Mouse (Mus musculus): ENCODE data around the gene Ppp2r2d. TPM values are rescaled to one million over a fixed set of nuclear protein-coding genes. Genes with fewer than 3 reads are reported as not detected.

Gene Ppp2r2d
- polyA plus RNA-seq, 1 experiment from 2014 or later: 16.5 TPM

GRCm38 (mm10) chr7:138883724-138884123 is 37.8 kb downstream of the Ppp2r2d start:
- H3K9me3 ChIP-seq (ENCODE audit: control insufficient read depth, low read length): no peaks in the 10 kb centered on the region
- H3K4me2 ChIP-seq (ENCODE audit: low read depth, low read length): no peak overlapping the region
- WGBS: 75% methylated on average over 3 of the region's 3 CpGs
- no peak for ATAC-seq (ENCODE audit: low read depth)
- H3K9ac ChIP-seq (ENCODE audit: low read length): no peak overlapping the region
- H3K4me3 ChIP-seq (ENCODE audit: low read length): no peak overlapping the region
- no peaks in the 10 kb centered on the region for H3K27me3 ChIP-seq (ENCODE audit: control insufficient read depth, insufficient read depth, low read depth, low read length)
- H3K36me3 ChIP-seq (ENCODE audit: control insufficient read depth, insufficient read depth, low read length): peaks cover 31% of the 10 kb centered on the region
- no peak overlapping the region for H3K27ac ChIP-seq (ENCODE audit: low read length)
- no peaks in the 10 kb centered on the region for H3K4me1 ChIP-seq (replicated peaks; ENCODE audit: control insufficient read depth, insufficient read depth, low read length)

DNA sequence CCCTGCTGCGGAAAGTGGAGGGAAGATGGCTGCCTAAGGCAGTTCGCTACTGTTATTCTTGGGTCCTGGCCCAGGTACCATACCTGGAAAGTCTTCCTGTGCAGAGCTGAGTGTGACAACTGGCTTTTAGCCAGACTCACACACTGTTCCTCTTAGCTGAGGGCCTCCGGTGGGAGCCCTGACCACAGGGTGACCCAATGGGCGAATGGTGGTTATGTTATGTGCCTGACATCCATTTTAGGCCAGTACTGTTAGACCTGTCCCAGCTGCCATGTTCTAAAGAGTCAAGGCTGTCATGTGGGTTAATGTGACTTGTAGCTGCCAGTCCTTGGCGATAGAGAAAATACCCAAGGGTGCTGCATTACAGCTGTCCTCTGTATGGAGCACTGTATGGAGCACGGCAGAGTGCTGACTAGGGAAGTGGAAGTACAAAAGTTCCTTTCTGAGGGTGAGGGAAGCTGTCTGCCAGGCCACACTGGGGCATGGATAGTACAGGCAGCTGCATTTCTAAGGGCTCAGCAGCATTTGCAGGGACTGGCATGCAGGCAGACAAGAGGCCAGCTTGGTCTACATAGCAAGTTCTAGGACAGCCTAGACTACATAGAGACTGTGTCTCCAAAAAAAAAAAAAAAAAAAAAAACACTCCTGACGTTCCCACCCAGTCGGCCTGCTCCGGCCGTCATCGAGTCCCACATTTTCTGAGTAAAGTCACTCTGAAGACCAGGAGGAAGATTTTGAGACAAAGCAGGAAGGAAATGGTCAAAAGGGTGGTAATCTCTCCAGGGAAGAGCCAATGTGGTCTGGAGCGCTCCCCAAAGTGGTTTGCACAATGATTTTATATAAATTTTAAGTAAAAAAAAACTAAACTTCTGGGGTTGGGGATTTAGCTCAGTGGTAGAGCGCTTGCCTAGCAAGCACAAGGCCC is 39.7 kb downstream of the Ppp2r2d start:
- H3K27ac ChIP-seq (ENCODE audit: low read length): no peak overlapping the region
- no peak overlapping the region for H3K4me3 ChIP-seq (ENCODE audit: low read length)
- H3K4me1 ChIP-seq (replicated peaks; ENCODE audit: control insufficient read depth, insufficient read depth, low read length): no peaks in the 10 kb centered on the region
- 86% methylated on average over 13 of the region's 13 CpGs for WGBS
- H3K36me3 ChIP-seq (ENCODE audit: control insufficient read depth, insufficient read depth, low read length): peaks cover 19% of the 10 kb centered on the region
- no peaks in the 10 kb centered on the region for H3K27me3 ChIP-seq (ENCODE audit: control insufficient read depth, insufficient read depth, low read depth, low read length)
- H3K9me3 ChIP-seq (ENCODE audit: control insufficient read depth, low read length): no peaks in the 10 kb centered on the region
- no peak overlapping the region for H3K9ac ChIP-seq (ENCODE audit: low read length)
- H3K4me2 ChIP-seq (ENCODE audit: low read depth, low read length): no peak overlapping the region
- no peak for ATAC-seq (ENCODE audit: low read depth)

GRCm38 (mm10) chr7:138898122-138898521 is 52.2 kb downstream of the Ppp2r2d start:
- no peaks in the 10 kb centered on the region for H3K9me3 ChIP-seq (ENCODE audit: control insufficient read depth, low read length)
- H3K27ac ChIP-seq (ENCODE audit: low read length): no peak overlapping the region
- no peak overlapping the region for H3K4me3 ChIP-seq (ENCODE audit: low read length)
- ATAC-seq (ENCODE audit: low read depth): no peak
- H3K4me2 ChIP-seq (ENCODE audit: low read depth, low read length): no peak overlapping the region
- WGBS: 53% methylated on average over 2 of the region's 2 CpGs
- H3K36me3 ChIP-seq (ENCODE audit: control insufficient read depth, insufficient read depth, low read length): peaks cover 16% of the 10 kb centered on the region
- no peaks in the 10 kb centered on the region for H3K4me1 ChIP-seq (replicated peaks; ENCODE audit: control insufficient read depth, insufficient read depth, low read length)
- H3K9ac ChIP-seq (ENCODE audit: low read length): no peak overlapping the region
- no peaks in the 10 kb centered on the region for H3K27me3 ChIP-seq (ENCODE audit: control insufficient read depth, insufficient read depth, low read depth, low read length)

DNA sequence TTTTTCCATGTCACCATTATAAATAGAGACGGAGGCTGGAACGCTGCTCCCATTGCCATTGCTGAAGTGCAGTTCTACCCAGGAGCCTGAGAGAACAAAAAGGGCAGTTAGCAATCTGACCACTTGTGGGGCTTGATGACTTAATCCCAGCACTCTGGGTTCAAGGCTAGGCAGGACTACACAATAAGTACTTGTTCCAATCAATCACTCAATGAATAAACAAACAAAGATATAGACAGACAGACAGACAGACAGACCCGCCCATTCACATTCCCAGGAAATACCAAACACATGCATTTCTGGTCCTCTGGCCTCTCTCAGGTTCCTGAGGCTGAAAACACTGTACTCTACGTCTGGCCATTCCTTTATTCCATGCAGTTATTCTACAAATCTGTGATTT is 52.9 kb downstream of the Ppp2r2d start:
- no peak overlapping the region for H3K4me2 ChIP-seq (ENCODE audit: low read depth, low read length)
- no peak for ATAC-seq (ENCODE audit: low read depth)
- H3K36me3 ChIP-seq (ENCODE audit: control insufficient read depth, insufficient read depth, low read length): peaks cover 12% of the 10 kb centered on the region
- H3K9ac ChIP-seq (ENCODE audit: low read length): no peak overlapping the region
- 84% methylated on average over 4 of the region's 4 CpGs for whole genome bisulfite sequencing
- H3K4me3 ChIP-seq (ENCODE audit: low read length): no peak overlapping the region
- H3K27me3 ChIP-seq (ENCODE audit: control insufficient read depth, insufficient read depth, low read depth, low read length): no peaks in the 10 kb centered on the region
- no peak overlapping the region for H3K27ac ChIP-seq (ENCODE audit: low read length)
- H3K9me3 ChIP-seq (ENCODE audit: control insufficient read depth, low read length): no peaks in the 10 kb centered on the region
- no peaks in the 10 kb centered on the region for H3K4me1 ChIP-seq (replicated peaks; ENCODE audit: control insufficient read depth, insufficient read depth, low read length)

DNA sequence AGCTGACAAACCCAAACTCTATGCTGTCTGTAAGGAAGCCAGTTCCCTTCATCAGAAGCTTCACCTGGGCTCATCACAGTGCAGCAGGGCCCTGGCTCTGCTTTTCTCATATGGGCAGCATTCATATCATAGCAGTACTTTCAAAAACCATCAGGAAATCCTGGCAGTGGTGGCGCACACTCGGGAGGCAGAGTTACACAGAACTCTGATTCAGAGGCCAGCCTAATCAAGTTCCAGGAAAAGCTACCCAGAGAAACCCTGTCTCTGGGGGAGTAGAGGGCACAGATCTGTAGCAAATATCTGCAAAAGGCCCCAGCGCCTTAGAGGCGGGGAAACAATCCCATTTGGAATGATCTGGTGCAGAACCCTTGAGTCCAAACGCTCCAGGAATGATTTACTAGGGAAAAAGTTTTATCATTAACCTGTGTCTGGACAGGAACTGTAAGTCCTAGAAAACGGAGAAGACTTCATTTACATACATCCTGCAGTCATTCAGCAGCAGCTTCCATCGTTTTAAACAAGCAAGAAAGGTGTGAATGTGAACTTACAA is 58.1 kb downstream of the Ppp2r2d start:
- peaks cover 15% of the 10 kb centered on the region for H3K4me1 ChIP-seq (replicated peaks; ENCODE audit: control insufficient read depth, insufficient read depth, low read length)
- no peaks in the 10 kb centered on the region for H3K27me3 ChIP-seq (ENCODE audit: control insufficient read depth, insufficient read depth, low read depth, low read length)
- WGBS: 47% methylated on average over 7 of the region's 7 CpGs
- no peak overlapping the region for H3K4me3 ChIP-seq (ENCODE audit: low read length)
- no peaks in the 10 kb centered on the region for H3K36me3 ChIP-seq (ENCODE audit: control insufficient read depth, insufficient read depth, low read length)
- no peak overlapping the region for H3K4me2 ChIP-seq (ENCODE audit: low read depth, low read length)
- no peak overlapping the region for H3K9ac ChIP-seq (ENCODE audit: low read length)
- H3K27ac ChIP-seq (ENCODE audit: low read length): no peak overlapping the region
- ATAC-seq (ENCODE audit: low read depth): no peak
- no peaks in the 10 kb centered on the region for H3K9me3 ChIP-seq (ENCODE audit: control insufficient read depth, low read length)

GRCm38 (mm10) chr7:138906441-138906840 is 60.6 kb downstream of the Ppp2r2d start:
- no peak overlapping the region for H3K27ac ChIP-seq (ENCODE audit: low read length)
- H3K4me2 ChIP-seq (ENCODE audit: low read depth, low read length): peak overlapping the region; percentile 49
- 29% methylated on average over 1 of the region's 1 CpGs for WGBS
- H3K36me3 ChIP-seq (ENCODE audit: control insufficient read depth, insufficient read depth, low read length): no peaks in the 10 kb centered on the region
- no peak for ATAC-seq (ENCODE audit: low read depth)
- no peaks in the 10 kb centered on the region for H3K9me3 ChIP-seq (ENCODE audit: control insufficient read depth, low read length)
- H3K4me1 ChIP-seq (replicated peaks; ENCODE audit: control insufficient read depth, insufficient read depth, low read length): peaks cover 21% of the 10 kb centered on the region
- peak overlapping the region; percentile 31 for H3K4me3 ChIP-seq (ENCODE audit: low read length)
- H3K9ac ChIP-seq (ENCODE audit: low read length): no peak overlapping the region
- H3K27me3 ChIP-seq (ENCODE audit: control insufficient read depth, insufficient read depth, low read depth, low read length): no peaks in the 10 kb centered on the region

- Histone ChIP-seq H3K9ac (ENCODE audit: low read length) (peak overlapping the region; percentile 11; the same call in 1 of the 2 replicates), H3K27ac (ENCODE audit: low read length) (peak overlapping the region; percentile 60)
- ATAC-seq (ENCODE audit: low read depth): peak; percentile 26; the same call in 1 of the 2 replicates
Measured at GRCm38 (mm10) chr7:138907043-138907442, 61.2 kb downstream of the Ppp2r2d start.

GRCm38 (mm10) chr7:138907976-138908375 is 62.1 kb downstream of the Ppp2r2d start:
- Histone ChIP-seq H3K9ac (ENCODE audit: low read length) (peak overlapping the region; percentile 96), H3K4me1 (replicated peaks; ENCODE audit: control insufficient read depth, insufficient read depth, low read length) (peaks cover 21% of the 10 kb centered on the region), H3K27ac (ENCODE audit: low read length) (no peak overlapping the region), H3K4me3 (ENCODE audit: low read length) (peak overlapping the region; percentile 89), H3K27me3 (ENCODE audit: control insufficient read depth, insufficient read depth, low read depth, low read length) (no peaks in the 10 kb centered on the region), H3K9me3 (ENCODE audit: control insufficient read depth, low read length) (no peaks in the 10 kb centered on the region), H3K4me2 (ENCODE audit: low read depth, low read length) (peak overlapping the region; percentile 83), H3K36me3 (ENCODE audit: control insufficient read depth, insufficient read depth, low read length) (no peaks in the 10 kb centered on the region)
- 73% methylated on average over 5 of the region's 5 CpGs for WGBS
- ATAC-seq (ENCODE audit: low read depth): no peak

More at GRCm38 (mm10) chr7:138907043-138907442, 61.2 kb downstream of the Ppp2r2d start:
- Histone ChIP-seq H3K27me3 (ENCODE audit: control insufficient read depth, insufficient read depth, low read depth, low read length) (no peaks in the 10 kb centered on the region), H3K4me1 (replicated peaks; ENCODE audit: control insufficient read depth, insufficient read depth, low read length) (peaks cover 21% of the 10 kb centered on the region), H3K36me3 (ENCODE audit: control insufficient read depth, insufficient read depth, low read length) (no peaks in the 10 kb centered on the region), H3K4me2 (ENCODE audit: low read depth, low read length) (peak overlapping the region; percentile 49), H3K4me3 (ENCODE audit: low read length) (peak overlapping the region; percentile 31), H3K9me3 (ENCODE audit: control insufficient read depth, low read length) (no peaks in the 10 kb centered on the region)
- WGBS: 8% methylated on average over 7 of the region's 7 CpGs

- Histone ChIP-seq H3K36me3 (ENCODE audit: control insufficient read depth, insufficient read depth, low read length) (no peaks in the 10 kb centered on the region), H3K4me3 (ENCODE audit: low read length) (peak overlapping the region; percentile 89), H3K4me1 (replicated peaks; ENCODE audit: control insufficient read depth, insufficient read depth, low read length) (peaks cover 21% of the 10 kb centered on the region), H3K9ac (ENCODE audit: low read length) (peak overlapping the region; percentile 96), H3K27me3 (ENCODE audit: control insufficient read depth, insufficient read depth, low read depth, low read length) (no peaks in the 10 kb centered on the region), H3K27ac (ENCODE audit: low read length) (peak overlapping the region; percentile 83), H3K4me2 (ENCODE audit: low read depth, low read length) (peak overlapping the region; percentile 83), H3K9me3 (ENCODE audit: control insufficient read depth, low read length) (no peaks in the 10 kb centered on the region)
- ATAC-seq (ENCODE audit: low read depth): no peak
- WGBS: 6% methylated on average over 10 of the region's 10 CpGs
Measured at GRCm38 (mm10) chr7:138908768-138909276, 62.9 kb downstream of the Ppp2r2d start.
